Mouse (Mus musculus): ENCODE data around the gene Ppfibp1.

The Ppfibp1 gene

GRCm38 (mm10) chr6:146999755-147000154 is 111.5 kb downstream of the Ppfibp1 start:
- no peak for DNase-seq

GRCm38 (mm10) chr6:147008148-147008547 is 119.9 kb downstream of the Ppfibp1 start:
- peak; percentile 57 for DNase-seq

- no peak for DNase-seq
Measured at GRCm38 (mm10) chr6:147010358-147010757, 122.1 kb downstream of the Ppfibp1 start.

- no peak for DNase-seq
Measured at GRCm38 (mm10) chr6:147010811-147011520, 122.7 kb downstream of the Ppfibp1 start.

GRCm38 (mm10) chr6:147011555-147011954 is 123.3 kb downstream of the Ppfibp1 start:
- DNase-seq = no peak

- DNase-seq = no peak
Measured at GRCm38 (mm10) chr6:147011977-147012376, 123.7 kb downstream of the Ppfibp1 start.

- no peak for DNase-seq
Measured at GRCm38 (mm10) chr6:147013546-147013945, 125.3 kb downstream of the Ppfibp1 start.

GRCm38 (mm10) chr6:147017906-147018305 is 129.6 kb downstream of the Ppfibp1 start:
- DNase-seq = no peak

- DNase-seq = no peak
Measured at GRCm38 (mm10) chr6:147018364-147018763, 130.1 kb downstream of the Ppfibp1 start.

GRCm38 (mm10) chr6:147021181-147021580 is 132.9 kb downstream of the Ppfibp1 start:
- DNase-seq = no peak

- DNase-seq = no peak
Measured at GRCm38 (mm10) chr6:147022375-147023132, 134.3 kb downstream of the Ppfibp1 start.

- DNase-seq = no peak
Measured at GRCm38 (mm10) chr6:147023133-147023395, 134.8 kb downstream of the Ppfibp1 start.

GRCm38 (mm10) chr6:147023568-147023967 is 135.3 kb downstream of the Ppfibp1 start:
- no peak for DNase-seq

GRCm38 (mm10) chr6:147024761-147025160 is 136.5 kb downstream of the Ppfibp1 start:
- DNase-seq = no peak

GRCm38 (mm10) chr6:147028396-147028795 is 140.1 kb downstream of the Ppfibp1 start:
- no peak for DNase-seq

GRCm38 (mm10) chr6:147029591-147029990 is 141.3 kb downstream of the Ppfibp1 start:
- DNase-seq = no peak

GRCm38 (mm10) chr6:147030096-147030885 is 142.0 kb downstream of the Ppfibp1 start:
- no peak for DNase-seq

- DNase-seq = no peak
Measured at GRCm38 (mm10) chr6:147032303-147032925, 144.1 kb downstream of the Ppfibp1 start, which contains the start of gene Rep15. Gene Rep15 (plus strand): TSS chr6:147032584.

GRCm38 (mm10) chr6:147042291-147043290 is 154.3 kb downstream of the Ppfibp1 start, which contains the start of gene Mrps35:
Gene Mrps35 (plus strand): TSS chr6:147042764.
- DNase-seq = peak; percentile 91

- DNase-seq = no peak
Measured at GRCm38 (mm10) chr6:147043633-147044032, 155.3 kb downstream of the Ppfibp1 start.

- no peak for DNase-seq
Measured at GRCm38 (mm10) chr6:147049239-147049805, 161.0 kb downstream of the Ppfibp1 start.
